Mouse (Mus musculus) spleen, postnatal 4 days (tissue): ENCODE measurements around the gene Pcsk7.

ENCODE experiments used
- DNase-seq, 2 experiments: peaks; one replicate each; pipeline ENCODE4 v3.0.0; 2022; ENCODE audit warnings: low spot score in 2 of 2

Pcsk7 gene

DNA sequence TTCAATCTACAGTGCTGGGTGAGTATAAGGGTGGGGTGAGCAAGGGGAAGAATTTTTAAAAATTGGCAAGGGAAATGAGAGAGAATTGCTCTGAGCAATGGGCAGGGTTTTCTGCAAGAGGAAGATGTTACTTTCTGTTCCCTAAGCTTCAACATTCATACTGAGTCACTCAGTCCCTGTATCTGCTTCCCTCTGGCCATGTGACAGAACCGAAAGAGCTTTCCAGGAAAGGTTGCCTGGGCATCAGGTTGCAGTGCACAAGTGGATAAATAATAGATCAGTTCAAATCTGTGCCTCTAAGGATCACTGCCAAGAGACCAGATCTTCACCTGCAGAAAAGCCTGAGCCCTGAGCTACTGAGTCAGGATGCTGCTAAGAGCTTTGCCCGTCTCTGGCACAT is 55.6 kb downstream of the Pcsk7 start:
- no peak for DNase-seq

DNA sequence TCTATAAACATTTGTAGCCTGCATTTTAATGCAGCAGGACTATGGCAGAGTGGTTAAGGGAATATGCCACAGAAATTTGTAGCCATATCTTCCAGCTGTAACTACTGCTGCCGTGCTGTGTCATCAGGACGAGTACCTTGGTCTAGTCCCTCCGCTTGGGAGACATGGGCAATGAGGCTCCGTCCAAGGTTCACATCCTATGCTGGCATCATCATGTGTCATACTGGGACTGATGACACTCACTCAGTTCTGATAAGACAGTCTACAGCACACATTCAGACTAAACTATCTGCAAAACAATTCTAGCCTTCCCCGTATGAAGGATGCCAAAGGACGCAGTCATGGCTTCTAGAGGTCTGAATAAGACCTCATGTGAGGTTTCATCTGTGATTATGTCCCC is 57.3 kb downstream of the Pcsk7 start:
- DNase-seq, result no peak

DNA sequence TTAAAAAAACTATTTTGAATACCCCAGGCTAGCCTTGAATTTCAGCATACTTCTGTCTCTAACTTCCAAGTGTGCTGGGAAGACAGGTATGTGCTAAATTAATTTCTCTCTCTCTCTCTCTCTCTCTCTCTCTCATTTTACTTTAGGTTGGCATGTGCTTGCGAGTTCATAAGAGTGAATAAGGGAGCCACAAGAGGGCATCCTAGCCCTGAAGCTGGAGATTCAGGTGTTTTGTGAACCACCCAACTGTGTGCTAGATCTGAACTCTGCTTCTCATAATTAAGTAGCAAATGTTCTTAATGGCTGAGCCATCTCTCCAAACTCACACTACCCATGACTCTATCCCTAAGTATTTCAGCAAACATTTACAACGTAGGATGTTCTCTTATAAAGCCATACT is 70.6 kb downstream of the Pcsk7 start:
- no peak for DNase-seq
